Mouse (Mus musculus) retina, postnatal 1 day (tissue): ENCODE data around the gene Tcaim.

ENCODE experiments used
- DNase-seq: peaks from one replicate; pipeline ENCODE4 v3.0.0-alpha.2; 2012

Tcaim gene

DNA sequence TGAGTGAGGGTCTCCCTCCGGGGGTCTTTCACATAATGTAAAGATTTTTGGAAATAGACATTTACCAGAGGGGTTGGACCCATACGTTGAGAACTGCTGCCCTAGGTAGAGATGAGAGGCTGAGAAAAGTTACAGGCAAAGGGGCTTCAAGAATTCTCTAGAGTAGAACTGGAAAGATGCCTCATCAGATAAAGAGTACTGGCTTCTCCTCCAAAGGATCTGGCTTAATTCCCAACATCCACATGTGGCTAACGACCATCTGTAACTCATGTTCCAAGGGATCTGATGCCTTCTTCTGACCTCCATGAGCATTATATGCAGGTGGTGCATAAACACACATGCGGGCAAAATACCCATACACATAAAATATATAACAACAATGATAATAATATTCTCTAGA, 50.3 kb downstream of the Tcaim start:
- DNase-seq, result no peak

DNA sequence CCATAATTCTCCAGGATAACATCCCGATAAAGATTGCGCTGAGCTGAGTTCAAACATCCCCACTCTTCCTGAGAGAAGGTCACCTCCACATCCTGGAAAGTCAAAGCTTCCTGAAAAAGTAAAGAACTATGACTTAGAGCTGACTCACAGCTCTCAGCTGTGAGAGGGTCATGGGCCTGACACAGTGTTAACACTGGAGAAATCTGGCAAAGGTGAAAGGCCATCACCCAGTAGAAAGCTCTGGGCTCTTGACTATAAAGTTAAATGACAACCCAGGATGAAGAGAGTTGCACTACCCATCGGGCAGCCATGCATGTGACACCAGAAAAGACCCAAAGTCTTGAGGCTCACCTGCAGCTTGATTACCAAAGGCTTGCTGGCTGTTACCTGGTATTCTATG, 51.4 kb downstream of the Tcaim start:
- no peak for DNase-seq

DNA sequence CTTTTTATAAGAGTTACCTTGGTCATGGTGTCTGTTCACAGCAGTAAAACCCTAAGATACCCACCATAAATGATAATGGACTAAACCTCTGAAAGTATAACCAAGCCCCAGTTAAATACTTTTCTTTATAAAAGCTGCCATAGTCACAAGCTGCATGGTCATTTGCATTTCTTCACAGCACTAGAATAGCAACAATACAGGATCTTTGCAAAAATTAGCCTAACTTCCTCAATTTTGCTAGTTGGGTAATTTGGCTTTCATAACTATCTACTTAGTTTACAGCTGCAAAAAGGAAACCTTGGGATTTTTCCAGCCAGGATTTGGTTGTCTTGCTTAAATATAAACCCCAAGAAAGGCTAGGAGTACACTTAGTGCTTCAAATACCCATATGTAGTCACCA, 55.4 kb downstream of the Tcaim start:
- no peak for DNase-seq

DNA sequence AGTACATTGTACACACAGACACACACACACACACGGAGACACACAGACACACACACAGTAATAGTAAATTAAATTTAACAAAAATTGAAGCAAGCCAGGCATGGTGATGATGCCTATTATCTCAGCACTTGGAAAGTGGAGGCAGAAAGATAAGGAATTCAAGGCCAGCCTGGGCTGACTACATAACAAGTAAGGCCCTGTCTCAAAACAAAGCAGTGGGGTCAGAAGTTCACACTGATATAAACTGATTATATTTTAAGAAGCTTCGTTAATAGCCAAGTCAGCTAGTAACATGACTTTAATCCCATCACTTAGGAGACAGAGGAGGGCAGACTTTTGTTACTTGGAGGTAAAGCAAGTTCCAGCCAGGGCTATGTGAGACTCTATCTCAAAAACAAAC, 58.4 kb downstream of the Tcaim start:
- no peak for DNase-seq

DNA sequence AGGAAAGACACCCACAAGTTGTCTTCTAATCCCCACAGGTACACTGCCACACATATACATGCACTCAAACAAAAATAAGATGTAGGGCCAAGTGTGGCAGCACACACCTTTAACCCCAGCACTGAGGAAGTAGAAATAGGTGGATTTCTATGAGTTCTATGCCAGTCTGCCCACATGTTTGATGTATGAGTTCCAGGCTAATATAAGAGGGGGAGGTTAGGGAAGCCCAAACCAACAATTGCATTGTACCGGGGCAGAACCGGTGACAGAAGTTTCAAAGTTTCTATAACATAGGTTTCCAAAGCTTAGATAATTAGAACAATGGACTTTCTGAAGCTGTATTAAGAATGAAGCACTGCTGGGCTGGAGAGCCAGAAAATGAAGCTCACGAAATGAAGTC, 59.5 kb downstream of the Tcaim start:
- no peak for DNase-seq

DNA sequence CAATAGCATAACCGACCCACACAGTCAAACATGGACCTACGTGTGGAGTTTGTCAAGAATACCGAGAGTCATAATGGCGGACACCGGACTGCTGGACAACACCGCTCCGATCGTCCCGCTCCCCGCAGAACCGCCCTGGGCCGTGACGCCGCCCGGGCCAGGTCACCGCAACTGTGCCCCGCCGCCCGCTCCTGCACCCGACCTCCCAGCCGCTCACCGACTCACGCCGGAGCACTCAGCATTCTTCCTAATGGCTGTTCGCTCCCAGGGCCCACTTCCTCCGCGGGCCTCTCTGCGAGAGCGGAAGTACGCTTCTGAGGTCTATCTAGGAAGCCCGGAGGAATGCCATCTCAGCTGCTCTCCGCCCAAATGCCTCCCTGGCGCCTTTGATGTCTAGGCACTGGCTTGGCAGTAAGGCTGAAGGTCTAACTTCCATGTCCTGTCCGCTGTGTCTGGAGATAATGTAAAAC, 60.4 kb downstream of the Tcaim start, which contains the start of gene Zfp445:
Gene Zfp445 (minus strand): TSS at position 310 of the 470 bp plus-strand sequence.
- DNase-seq, result peak; percentile 94

DNA sequence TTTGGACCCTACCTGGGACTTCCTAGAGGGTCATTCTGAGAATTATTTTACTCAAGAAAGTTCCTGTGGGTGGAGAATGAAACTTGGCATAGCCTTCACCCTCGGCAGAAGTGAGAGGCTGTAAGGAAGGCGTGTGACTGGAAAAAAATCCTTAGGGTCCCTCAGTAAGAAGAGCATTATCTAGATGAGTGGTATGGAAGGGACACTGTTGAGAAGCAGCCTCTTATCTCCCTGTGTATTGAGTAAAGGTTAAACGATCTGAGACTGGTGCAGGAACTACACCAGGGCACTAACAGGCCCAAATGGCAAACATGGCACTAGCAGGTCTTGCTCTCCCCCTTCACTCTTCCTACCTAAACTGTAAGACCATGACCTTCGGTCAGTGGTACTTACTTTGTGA, 60.9 kb downstream of the Tcaim start:
- DNase-seq, result no peak

DNA sequence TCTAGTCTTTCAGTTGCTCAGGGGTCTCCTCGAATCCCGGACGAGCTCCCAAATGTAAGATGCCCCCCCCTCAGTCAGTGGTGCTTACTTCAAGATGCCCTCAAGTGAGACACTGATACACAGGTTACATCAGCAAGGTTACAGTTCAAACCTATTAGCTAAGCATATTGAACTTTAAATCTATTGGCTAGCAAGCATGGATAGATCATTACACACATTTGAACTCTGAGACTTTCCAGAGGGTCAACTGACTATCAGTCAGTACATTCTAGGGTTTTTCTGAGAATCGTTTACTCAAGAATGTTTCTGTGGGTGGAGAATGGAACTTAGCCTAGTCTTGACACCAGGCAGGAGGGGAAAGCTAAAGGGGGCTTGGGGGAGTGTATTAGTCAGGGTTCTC, 67.3 kb downstream of the Tcaim start:
- DNase-seq, result no peak

DNA sequence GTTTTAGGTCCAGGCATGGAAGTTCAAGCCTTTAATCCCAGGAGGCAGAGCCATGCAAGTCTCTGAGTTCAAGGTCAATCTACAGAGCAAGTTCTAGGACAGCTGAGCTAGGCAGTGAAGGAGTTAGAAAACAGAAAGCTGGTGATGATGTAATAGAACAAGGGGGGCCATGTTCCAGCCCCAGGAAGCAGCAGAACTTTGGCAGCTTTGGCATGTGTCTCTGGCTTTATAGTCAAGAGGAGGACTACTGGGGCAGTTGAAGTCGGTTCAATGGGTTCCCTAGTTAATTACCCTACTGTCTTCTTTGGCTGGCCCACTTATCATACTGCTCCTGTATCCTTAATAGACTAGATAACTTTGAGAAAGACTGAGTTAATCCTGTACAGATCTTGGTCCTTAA, 69.3 kb downstream of the Tcaim start:
- no peak for DNase-seq

DNA sequence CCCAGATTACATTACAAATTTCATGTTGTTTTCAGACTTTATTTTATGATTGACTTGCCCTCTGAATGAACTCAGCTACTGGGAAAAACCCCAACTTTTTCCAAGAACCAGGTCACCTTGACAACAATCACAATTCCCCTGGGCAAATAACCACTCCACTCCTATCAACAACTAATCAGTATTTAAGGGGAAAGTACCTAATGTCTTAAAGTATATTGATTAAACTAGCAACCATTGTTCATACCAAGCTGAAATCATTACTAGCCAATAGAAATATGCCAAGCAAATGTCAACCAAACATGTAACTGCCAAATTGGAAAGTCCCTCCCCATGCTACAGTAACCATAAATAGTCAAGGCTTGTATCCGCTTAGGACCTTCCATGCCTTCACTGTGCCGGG, 69.8 kb downstream of the Tcaim start:
- no peak for DNase-seq

DNA sequence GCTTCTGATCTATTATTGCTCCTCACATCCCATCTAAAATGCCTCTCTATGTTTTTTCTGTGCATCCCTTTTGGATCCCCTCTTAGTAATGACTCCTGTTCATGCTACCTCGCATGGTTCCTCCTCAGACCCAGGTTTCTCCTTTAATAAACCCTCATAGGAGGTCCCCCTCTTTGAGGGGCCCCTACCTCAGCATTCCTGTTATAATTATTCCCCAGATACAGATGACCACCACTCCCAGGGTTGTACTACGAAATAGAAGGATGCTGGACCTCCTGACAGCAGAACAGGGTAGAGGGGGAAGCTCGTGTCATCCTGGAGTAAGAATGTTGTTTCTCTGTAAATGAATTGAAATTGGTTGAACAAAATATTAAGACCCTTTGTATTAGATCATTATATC, 80.0 kb downstream of the Tcaim start, which contains the start of gene Zkscan7:
Gene Zkscan7 (plus strand): TSS at position 301 of the 400 bp plus-strand sequence.
- DNase-seq, result no peak
